Mouse (Mus musculus) cerebellum, postnatal 14 days (tissue): ENCODE data around the gene Carnmt1.
A peak's percentile ranks its signal among the peaks of the same experiment; 100 is the strongest.

Experiments used
- DNase-seq, 2 experiments: peaks; one replicate each; pipeline ENCODE4 v3.0.0; 2021; ENCODE audit warnings: mixed read lengths in 2 of 2

Carnmt1 gene

DNA sequence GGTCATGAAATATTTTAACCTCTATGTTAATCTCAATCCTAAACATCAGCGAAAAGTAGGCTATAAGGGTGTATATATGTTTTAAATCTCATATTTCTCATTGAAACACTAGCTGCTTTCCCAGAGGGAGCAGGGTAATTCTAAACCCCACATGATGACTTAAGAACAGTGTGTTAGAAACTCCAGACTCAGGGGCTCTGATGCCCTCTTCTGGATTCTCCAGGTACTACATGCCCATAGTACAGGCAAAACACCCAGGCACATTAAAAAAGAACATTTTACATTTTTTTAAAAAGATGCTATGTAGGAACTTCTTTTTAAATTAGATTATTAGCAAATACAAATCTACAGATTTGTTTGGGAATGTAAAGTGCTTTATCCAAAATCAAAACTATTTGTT is 45.8 kb downstream of the Carnmt1 start:
- DNase-seq: peak; percentile 86 to 88

DNA sequence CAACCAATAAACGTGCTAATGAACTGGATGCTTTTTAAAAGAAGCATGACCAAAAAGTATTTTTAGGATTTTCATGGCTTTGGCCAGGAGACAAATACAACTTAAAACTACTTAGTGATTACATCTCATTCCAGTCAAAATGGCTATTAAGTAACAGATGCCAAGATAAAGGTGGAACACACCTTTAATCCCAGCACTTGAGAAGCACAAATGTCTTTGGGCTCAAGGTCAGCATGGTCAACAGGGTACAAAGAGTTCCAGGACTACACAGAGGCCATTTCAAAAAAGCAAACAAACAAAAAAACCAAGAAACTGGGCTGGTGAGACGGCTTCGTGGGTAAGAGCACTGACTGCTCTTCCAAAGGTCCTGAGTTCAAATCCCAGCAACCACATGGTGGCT is 49.8 kb downstream of the Carnmt1 start:
- DNase-seq: no peak

DNA sequence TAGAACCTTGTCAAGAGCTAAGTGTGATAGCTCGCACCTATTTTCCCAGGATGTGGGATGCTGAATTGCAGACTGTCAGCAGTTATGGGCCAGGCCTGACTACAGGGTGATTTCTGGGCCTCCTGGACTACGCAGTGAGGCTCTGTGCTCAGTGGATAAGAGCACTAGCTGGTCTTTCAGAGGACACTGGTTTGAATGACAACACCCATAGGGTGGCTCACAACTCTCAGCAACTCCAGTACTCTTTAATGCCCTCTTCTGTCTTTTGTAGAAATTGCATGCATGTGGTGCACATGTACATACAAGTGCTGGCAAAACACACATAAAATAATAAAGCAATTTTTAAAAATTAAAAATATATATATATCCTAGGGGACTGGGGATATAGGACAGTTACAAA is 54.6 kb downstream of the Carnmt1 start:
- DNase-seq: no peak

DNA sequence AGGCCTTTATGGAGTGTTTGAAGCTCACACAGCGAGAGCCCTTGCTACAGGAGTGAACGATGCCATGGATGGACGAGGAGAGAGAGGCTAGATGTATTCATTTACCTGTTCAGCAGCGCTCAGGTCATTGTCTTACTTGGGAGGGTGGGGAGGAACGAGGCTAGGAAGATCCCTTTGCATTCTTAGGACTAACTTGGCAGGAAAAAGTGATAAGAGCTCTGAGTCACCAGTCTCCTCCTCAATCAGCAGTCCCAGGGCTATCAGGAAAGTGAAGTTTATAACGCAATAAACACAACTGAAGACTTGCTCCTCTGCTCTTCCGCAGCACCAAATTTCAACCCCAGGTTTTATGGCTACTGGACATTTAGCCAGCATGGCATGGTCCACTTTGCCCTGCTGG is 59.7 kb downstream of the Carnmt1 start:
- DNase-seq: no peak

DNA sequence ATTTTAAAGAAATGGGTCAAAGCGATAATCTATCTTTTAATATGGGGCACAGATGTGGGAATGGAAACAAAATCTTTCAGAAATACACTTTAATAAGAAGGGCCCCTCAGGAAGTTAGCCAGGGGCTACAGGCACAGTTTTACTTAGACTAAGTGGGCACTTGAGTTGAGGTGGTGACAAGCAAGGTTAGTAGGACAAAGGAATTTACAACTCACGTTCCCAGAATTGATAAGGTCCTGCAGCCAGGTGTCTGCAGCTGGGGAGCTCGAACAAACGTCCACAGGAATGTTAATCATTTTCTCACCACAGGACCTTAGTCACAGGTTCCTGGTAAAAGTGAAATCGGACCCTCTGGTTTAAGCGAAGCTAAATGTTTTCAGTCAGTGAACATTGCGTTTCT is 60.5 kb downstream of the Carnmt1 start:
- DNase-seq: no peak

DNA sequence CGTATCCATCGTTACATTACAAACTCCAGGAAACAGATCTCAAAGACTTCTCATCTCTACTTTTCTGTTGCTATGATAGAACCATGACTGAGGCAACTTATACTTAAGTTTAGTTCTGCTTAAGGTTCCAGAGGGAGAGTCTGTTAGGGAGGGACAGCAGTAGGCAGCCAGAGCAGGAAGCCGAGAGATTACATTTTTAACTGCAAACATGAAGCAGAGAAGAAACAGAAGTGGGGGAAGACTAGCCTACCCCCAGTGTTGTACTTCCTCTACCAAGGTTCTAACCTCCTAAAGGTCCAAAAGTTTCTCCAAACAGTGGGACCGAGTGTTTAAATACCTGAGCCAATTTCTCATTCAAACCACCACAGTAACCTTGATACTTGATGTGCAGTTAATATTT is 65.3 kb downstream of the Carnmt1 start:
- no peak for DNase-seq

DNA sequence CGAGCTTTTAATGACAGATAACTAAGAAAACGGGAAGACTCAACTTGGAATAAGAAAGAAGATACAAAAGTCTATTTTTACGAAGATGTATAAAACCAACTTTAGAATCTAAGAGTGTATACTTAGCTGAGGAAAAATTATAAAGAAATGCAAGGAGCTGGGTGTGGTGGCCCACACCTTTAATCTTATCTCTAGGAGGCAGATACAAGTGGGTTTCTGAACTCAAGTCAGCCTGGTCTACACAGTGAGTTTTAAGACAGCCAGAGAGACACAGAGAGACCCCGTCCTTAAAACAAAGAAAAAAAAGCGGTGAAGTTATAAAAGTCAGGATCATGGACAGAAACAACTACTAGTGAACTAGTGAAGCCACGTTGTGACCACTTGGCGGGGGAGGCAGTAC is 68.6 kb downstream of the Carnmt1 start:
- no peak for DNase-seq

DNA sequence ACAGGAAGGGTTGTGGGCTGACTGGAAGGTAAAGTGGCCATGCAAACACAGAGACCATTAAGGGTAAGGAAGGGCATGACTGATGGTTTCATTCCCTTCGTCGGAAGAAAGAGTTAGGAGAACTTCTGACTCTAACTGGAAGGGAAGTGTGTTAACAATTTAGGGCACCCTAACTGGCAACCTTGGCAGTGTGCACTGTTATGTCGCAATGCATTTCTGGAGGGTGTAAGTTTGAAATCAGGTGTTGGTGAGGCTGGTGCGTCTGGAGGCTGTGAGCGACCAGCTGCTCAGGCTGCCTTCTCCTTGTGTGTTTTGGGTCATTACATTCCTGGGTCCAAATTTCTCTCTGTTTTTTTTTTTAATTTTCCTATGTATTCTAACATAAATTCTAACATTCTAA is 73.4 kb downstream of the Carnmt1 start:
- no peak for DNase-seq

DNA sequence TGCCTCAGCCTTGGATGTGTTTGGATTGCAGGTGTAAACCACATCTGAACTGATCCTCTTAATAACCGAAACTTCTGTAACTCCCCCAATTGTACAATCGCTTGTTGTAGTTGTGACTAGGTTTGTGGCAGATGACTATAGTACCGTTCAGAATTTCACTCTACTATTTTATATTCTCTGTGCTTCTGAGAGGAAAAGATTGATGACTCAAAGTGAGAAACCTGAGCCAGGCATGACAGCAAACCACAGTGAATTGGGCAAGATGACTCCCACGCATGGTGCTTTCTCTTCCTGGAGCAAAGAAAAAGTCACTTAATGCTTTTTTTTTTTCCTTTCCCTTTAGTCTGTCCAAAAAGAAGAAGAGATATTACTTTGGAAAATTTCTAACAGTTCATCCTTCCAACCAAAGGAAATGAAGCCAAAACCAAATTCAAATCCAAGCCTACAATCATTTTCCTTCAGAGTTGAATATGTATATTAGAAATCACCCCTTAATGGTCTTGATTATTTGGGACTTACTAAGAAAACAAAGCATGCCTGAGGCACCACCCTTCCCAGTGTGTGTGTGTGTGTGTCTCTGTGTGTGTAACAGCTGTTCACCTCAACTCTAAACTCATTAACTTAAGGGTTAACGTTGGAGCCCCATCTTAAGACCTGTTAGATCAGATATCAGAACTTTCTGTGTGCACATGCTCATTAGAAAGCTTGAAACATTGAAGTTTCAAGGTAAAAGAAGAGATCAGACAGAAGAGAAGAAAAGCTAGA is 76.2 kb downstream of the Carnmt1 start:
- no peak for DNase-seq

DNA sequence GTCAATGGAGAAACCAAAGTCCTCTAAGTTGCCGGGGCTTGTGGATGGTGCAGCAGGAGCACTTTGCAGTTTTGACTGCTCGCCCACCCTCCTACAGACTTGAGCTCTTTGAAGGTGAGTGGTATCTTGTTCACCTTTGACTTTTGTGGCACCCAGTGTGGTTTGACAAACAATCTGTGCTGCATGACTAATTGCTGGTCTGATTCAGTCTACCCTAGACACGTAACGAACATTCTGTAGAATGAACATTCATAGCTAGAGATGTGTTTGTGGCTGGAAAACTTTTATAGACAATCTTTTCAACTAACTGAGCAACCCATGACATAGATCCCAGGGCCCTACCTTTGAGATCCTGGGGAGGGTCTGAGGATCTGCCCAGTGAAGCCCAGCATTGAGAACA is 76.8 kb downstream of the Carnmt1 start:
- no peak for DNase-seq

DNA sequence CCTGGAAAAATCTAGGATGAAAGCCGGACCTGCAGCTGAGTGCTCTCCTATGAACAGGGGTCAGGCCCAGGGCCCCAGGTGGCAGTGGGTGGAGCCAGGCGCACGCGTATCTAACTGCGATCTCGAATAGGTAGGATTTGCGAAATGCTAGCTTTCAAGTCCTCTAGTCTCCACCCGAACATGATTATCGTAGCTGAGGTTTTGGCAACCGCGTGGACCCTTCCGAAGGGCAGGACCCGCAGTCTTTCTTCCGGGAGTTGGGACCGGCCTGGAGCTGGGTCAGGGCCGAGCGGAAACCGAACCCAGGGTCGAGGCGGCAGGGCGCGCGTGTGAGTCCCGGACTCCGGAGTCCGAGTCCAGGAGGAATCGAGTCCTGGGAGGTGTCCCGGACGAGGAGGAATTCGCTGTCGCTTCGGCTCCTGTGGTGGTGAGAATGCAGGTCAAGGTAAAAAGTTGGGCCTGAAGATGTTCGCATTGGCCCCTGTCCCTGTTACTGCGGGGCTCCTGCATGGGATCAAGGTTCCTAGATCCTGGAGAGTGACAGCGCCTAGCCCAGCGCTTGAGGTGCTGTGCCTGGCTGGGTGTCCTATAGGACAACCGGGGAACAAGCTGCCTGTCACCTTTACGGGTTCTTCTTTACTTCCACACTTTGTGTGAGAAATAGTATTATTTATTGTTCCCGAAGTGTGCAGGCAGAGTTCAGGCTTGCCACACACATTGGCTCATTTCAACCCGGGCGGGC is 79.2 kb downstream of the Carnmt1 start, which contains the start of gene Trpm6:
Gene Trpm6, plus strand, starts transcription at position 386 of the 742 bp plus-strand sequence.
- DNase-seq: peak; percentile 10 to 15
